Mouse (Mus musculus) layer of hippocampus, postnatal 14 days (tissue): ENCODE data around the gene Smoc2. TPM values are rescaled to one million over a fixed set of nuclear protein-coding genes. Genes with fewer than 3 reads are reported as not detected.

ENCODE experiments used
- DNase-seq, 2 experiments: peaks; one replicate each; pipeline ENCODE4 v3.0.0; 2021 to 2022; ENCODE audit warnings: low spot score in 2 of 2, mixed read lengths in 1 of 2
- total RNA-seq, 2 experiments: library from RNA; stranded (reverse); gene quantifications; 2 replicates each; pipeline ENCODE4 v1.2.3; 2021

Smoc2 gene
- total RNA-seq, 2 experiments from 2014 or later, result 15.7 to 17.6 TPM

DNA sequence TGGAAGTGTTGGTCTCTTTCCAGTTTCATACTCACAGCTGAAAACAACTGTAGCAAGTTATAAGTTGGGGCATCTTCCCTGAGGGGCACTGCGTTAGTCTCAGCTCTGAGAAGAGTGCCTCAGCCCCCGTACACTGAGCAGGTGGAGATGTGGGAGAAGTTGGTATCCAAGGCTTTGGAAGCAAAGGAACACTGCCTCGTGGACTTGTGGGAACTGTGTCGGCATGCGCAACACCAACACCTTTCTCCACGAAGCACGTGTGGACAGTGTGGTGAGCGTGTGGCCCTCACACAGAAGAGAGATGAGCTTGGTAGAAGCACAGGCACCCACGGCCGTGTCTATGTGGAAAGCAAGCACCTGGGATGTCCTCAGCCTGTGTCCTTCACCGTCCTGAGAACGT lies 64.1 kb downstream of the Smoc2 start:
- no peak for DNase-seq

DNA sequence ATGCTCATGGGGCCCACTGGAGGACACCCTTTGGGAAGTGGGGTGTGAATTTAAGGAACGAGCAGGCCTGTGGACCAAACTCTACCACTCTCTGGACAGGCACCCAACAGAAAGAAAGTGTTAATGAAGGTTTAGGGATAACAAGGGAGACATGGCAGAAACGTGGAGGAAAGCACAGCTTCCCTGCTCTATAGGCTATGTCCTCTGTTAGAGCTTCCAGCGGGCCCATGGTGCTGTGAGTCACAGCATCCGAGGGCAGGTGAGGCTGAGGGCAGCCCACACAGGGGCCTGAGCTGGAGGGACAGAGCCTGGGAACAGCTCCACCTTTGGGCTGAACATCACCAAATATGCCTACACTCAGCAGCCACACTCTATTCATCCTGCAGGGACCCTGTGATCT lies 66.2 kb downstream of the Smoc2 start:
- DNase-seq, result no peak

DNA sequence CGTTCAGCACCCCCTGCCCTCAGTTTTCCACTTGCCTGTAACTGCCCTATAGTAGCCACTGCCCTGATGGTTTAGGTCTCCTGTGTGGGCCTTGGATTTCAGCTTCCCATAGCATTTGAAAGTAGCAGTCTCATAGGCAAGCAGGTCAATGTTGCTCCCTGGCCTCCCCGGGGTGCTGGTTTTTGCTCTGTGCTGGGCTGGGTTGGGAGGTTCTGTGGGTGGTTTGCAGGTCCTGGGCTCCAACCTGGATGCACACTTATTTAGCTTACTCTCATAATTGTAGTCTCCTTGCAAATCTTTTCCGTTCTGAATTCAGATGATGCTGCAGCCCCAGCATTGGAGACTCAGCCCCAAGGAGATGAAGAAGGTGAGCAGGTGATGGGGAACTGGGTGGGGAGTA lies 67.6 kb downstream of the Smoc2 start:
- no peak for DNase-seq

DNA sequence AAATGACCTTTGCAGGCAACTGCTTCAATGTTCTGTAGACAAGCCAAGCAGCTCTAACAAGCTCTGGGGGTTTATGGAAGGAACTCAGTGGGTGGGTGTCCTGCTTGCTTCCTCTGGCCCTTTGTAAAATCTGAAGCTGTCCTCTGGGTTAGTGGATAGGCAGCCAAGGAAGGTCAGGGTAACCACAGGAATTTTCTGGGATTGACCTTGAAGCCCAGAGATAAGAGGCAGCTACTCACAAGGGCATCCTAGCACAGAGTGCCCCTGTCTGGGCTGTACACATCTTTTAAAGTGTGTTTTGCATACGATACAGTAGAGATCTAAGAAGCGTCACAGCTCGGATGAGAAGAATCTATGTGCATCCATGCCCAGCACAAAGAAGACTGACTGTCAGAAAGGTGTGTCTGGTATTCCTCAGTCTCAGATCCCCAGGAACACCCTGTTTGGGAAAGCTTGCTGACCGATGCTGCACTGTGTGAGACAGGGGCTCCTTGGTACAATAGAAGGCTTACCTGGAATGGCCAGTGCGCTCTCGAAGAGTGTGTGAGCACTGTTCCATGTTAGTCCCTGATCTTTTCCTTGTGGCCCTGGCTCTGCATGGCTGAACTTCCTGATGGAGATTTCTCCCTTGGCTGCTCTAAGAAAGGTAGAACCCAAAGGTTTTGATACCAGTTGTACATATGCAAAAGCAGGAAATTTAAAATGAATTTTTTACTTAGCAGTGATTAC lies 69.9 kb downstream of the Smoc2 start:
- no peak for DNase-seq

DNA sequence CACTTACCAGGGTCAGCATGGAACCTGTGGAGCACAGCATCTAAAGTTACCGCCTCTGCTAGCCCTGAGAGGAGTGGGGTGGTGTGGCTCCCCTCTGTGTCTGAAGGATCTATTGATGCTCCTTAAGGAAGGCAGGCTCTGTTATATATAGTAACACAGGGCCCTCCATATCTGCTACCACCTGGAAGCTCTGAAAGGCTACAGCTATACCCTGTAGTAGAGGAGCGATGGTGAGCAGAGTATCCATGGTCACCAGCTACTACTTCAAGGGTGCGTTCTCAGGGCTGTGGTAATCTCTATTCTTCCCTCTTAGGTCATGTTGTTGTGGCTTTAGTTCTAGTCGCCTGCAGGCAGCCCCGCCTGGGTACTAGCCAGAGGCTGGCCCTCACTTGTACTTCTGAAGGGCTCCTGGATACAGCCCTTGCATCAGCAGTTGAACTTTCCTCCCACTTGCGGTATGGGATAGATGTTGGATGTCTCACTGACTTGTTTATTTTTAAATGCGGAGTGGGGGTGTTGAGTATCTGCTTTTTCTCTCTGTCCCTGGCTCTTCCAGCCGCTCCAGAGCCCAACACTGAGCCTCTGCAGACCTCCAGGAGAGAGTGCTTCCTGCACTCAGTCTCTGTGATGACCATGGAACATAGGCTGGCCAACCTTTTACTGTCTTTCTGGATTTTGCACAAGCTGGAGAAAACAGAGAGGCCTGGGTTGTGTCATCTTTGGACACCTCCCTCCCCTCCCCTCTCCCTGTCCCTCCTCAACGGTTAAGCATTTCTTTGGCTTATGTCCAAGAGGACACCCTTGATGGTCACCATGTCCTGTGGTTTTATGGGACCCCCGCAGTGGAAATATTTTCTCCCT lies 74.1 kb downstream of the Smoc2 start:
- no peak for DNase-seq

DNA sequence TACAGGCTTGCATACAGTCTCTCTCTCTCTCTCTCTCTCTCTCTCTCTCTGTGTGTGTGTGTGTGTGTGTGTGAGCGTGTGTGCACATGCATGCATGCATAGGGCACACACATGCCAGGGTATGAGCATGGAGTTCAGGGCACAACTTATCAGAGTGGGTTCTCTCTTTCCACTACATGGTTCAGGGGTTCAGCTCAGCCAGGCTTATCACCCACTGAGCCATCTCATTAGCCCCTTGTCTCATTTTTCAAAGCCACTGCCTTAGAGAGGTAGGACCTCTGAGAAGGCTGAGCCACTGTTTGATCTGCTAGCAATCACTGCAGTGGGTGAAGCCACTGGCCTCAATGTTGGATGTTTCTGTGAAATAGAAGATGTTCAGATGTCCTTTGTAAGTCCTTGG lies 82.2 kb downstream of the Smoc2 start:
- DNase-seq, result no peak

DNA sequence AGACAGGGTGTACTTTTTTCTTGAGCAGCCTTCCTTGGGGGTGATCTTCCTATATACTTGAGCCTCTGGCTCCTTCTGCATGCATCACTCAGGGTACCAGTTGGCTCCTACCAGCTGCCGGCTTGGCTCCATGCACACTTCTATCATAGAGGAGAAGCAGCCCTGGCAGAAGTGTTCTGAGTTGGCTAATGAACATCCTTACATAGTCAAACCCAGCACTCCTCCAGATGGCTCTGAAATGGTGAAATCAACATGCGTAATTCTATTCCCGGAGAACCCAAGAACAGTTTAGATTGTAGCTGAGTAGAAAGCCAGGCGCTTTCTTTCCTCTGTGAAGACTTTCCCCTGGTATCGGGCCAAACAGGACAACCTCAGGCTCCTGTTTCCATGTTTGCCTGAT lies 91.2 kb downstream of the Smoc2 start:
- peak in 1 of 2 experiments; percentile 76 for DNase-seq

DNA sequence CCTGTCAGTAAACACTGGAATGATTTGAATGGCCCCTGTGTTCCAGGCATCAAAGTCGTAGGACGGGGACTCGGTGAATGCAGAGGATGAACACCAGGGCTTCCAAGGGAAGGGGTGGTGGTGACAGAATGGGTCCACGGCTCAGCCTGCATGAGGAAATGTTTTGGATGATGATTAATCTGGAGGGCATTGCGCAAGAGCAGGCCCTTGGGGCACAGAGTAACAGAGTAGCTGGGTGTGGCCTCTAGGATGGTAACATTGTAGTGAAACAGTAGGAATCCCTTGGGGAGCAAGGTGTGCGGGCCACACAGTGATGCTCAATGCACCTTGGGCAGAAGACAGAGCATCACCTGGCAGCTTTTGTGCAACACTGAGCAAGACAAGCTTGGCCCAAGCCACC lies 92.3 kb downstream of the Smoc2 start:
- no peak for DNase-seq

DNA sequence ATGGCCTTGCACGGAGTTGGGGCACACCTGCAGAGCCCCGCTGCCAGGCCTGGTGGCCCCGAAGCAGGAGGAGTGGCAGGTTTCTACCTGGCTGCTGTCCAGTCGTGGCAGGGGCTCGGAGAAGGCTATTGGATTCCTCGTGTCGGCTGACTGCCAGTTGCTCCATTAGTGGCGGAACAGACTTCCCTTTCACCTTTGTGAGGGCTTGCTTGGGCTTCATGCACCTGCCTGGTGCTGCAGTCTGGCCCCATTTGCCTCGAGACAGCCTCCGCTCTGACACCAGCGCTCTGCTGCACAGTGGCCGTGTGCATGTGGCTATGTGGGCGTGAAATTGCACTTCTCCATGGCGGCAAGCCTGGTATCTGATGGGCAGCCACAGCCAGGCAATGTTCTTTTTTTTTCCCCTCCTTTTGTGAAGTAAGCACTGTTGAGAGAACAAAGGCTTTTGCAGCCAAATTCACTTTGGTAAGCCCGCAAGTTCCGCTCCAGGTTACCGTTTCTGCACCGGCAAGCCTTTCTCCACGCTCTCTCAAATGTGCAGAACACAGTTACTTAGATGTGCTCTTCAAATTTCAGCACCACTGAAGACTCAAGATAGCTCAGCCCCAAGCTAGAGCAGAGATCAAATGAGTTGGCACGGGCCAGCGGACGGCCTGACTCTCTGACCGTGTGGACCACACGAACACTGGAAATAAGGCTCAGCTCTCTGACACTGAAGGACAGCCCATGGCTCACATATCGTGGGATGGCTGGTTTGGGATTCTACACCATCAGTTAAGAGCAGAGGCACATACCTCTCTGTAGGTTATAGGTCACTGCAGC lies 93.2 kb downstream of the Smoc2 start:
- peak; percentile 32 to 39 for DNase-seq

DNA sequence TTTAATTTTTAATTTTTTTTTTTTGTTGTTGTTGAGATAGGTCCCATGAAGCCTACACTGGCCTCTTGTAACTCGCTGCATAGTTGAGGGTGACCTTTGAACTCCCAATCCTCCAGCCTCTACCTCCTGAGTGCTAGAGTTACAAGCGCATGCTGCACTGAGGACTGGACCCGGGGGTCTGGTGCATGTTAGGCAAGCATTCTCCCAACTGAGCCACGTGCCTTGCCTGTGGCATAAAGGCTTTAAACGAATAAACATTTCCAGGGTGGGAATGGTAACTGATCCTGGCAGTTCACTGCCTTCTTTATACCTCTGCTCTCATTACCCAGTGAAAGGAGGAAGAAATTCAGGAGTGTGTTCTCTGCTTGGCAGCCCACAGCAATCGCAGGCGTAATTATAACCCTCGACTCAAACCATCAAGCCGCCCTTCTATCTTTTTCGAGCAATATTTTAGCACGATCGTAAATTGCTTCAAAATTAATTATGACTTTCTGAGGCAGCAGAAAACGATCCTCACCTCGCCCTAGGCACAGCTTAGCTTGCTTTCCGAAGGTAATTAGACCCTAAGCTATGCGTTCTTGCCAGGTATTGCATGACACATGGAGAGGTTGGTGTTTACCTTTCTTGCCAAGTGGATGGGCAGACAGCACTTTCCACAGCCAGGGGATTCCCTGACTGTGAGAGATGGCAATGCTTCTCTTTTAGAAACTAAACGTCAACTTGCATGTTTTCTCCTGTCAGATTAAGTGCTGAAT lies 99.6 kb downstream of the Smoc2 start:
- DNase-seq, result no peak

DNA sequence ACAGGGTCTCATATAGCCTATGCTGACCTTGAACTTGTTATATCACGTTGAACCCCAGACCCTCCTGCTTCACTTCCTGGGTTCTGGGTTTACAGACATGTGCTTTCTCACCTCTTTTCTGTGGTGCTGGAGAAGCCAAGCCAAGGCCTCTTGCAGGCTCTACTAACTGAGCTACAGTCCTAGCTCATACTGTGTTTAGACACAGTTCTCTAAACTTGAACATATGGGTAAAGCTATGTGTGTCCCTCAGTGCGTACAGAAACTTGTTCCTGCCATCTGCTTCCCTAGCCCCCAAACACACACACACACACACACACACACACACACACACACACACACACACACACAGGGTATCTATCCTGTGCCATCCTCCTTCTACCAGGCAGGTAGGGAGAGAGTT lies 100.2 kb downstream of the Smoc2 start:
- DNase-seq, result no peak

DNA sequence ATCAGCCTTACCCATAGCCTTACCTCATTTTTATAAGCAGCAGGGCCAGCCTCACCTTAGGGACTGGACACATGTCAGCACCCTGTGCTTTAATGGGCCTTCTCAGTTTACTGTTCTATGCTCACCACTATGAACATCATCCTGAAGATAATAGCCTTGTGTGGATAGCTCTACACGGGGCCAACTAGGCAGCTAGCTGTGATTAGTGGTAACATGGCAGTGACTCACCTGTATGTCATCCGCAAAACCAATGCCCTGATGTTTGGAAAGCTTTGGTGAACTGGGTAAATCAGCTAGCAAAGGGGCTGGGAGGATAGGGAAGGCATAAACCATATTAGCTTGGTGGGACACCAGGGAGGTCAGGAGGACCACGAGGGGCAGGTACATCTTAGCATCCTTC lies 100.7 kb downstream of the Smoc2 start:
- no peak for DNase-seq

DNA sequence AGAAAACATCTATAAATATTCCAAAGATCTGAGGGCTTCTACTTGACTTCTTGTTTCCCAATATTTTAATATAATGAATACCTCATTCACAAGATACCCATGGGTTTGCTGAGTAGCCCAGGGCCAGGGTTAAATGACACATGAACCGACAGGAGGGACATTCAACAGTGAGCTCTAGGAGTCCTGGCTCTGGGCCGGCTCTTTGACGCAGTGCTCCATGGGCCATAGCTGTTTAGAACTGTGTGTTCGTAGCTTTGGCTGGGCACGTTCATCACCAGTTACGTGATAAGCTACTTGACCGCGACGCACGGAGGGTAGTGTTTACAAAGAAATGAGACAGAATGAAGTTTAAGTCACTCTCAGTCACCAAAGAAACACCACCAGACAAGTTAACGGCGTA lies 101.2 kb downstream of the Smoc2 start:
- no peak for DNase-seq

DNA sequence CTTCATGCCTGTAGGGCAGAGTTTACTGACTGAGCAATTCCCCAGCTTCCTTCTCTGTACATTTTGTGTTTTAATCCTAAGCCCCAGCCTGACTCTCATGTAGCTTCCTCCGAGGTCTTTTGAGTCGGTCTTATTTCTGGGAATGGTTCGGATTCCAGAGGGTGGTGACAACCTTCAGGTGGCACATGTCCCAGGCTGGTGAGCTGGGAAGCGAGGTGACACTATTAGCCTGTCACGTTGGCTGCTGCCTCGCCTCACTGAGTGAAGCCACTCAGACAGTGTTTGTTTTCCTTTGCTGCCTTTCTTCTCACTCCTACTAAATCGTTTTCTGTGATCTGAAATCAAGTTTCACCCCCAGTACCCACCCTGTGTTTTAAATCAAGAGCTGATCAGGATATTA lies 102.2 kb downstream of the Smoc2 start:
- no peak for DNase-seq

DNA sequence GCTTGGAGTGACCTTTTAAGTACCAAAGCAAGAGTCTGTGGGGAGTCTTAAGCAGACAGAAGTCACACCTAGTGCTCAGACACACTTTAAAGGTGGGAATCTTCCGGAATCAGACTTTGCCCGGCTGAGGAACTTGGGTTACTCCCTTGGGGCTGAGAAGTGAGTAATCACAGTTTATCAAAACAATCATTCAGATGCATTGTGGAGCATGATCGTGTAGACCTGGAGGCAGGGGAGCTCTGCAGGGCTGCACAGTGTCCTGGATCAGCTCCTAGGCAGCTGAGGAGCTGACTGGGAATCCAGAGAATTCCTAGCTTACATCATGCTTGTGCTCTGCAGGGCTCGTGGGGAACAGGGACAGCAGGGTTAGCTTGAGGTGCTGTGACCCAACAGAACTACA lies 104.7 kb downstream of the Smoc2 start:
- DNase-seq, result no peak

DNA sequence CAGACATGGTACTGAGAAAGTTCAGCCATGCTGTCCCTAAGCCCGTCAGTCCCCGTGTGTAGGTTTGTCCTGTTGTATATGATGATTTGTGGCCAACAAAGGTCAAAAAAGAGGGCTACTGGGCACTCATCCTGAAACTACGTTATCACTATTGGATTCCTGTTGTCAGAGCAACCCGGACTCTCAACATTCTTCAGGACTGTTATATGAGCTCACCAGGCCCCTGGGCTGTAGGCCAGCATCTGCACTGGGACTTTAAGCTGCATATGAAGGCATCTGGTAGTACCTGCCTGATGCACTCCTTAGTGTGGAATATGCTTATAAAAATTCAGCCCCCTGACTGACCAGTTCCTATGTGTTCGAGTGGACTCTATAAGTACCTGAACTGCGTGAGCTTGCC lies 105.7 kb downstream of the Smoc2 start:
- DNase-seq, result no peak

DNA sequence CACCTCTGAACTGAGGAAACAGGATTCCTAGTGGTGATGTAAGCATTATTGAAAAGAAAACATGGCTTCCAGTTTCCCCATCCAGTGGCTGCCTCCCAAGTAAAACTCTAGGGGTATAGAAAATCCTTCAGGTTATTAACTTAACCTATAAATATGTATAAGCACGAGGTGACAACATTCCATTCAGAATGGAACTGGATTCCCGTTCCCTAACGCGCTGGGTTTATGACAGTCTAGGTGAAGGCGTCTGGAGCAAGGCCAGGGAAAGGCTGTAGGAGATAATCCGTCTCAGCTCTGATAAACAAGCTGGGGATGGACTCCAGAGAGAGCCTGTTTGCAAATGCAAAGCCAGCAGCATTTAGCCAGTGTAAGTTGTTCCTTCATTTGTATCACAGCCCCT lies 108.0 kb downstream of the Smoc2 start:
- DNase-seq, result no peak

DNA sequence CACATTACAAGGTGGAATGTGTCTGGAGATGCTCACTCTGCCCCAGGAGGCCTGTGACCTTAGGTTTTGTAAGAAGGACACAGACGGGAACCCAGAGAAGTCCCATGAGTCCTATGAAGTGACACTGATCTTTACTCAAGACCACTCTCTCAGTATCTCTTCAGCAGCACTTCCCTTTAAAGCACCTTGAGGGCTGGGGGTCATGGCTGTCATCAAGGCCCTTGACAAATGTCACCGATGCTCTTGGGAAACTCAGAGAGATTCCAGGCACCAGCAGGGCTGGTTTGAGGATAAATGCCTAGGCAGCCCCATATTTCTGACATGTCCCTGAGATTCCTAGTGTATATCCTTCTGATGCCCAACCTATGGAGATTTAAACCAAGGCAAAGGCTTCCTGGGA lies 113.1 kb downstream of the Smoc2 start:
- DNase-seq, result no peak

DNA sequence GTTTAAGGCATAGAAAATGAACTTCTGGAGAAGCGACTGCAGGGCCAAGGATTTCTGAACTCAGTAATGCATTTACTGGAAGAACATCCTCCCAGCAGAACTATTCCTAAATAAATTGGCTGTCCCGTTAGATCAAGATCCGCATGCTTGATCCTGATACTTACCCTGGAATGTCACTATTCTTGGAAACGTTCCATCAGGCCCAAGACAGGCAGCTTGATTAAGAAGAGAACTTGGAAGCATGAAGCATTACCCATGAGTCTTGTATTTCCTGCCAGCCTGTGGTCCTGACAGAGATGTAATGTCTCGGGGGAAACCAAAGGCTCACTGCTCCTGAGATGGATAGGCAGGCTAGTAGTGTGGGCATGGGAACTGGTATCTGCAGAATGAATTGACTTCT lies 115.6 kb downstream of the Smoc2 start:
- DNase-seq, result no peak

DNA sequence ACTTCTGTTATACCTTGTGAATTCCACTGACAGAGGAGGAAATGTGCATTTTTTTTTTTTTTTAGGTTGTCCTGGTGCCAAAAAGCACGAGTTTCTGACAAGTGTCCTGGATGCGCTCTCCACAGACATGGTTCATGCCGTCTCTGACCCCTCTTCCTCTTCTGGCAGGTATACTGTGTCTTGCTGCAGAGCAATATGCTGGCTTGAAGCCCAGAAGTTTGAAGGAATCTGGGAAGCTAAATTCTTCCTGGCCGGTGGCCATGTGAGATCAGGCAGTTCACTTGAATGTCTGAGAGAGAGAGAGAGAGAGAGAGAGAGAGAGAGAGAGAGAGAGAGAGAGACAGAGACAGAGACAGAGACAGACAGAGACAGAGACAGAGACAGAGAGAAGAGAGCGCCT lies 118.2 kb downstream of the Smoc2 start:
- DNase-seq, result no peak
